Mouse (Mus musculus): Measurements from ENCODE around the gene Rtkn2.

GRCm38 (mm10) chr10:68085574-68085973 lies 106.2 kb downstream of the Rtkn2 start:
- TF ChIP-seq EP300 (IDR thresholded peaks at IDR 0.05; ENCODE audit: low read depth) (no peak), CTCF (IDR thresholded peaks at IDR 0.05; ENCODE audit: low read depth) (no peak)

Measured in heart, postnatal 0 days (tissue).